Mouse (Mus musculus): ENCODE measurements around the gene Hspbap1. TPM values are rescaled to one million over a fixed set of nuclear protein-coding genes. Genes with fewer than 3 reads are reported as not detected.

Gene Hspbap1
- total and polyA plus RNA-seq, 3 experiments: 13.6 to 15.9 (median 15.3) TPM

- Histone ChIP-seq H3K27ac (ENCODE audit: insufficient read depth, low read depth) (no peak overlapping the region), H3K79me2 (replicated peaks; ENCODE audit: control insufficient read depth, extremely low read depth, insufficient read depth, poor library complexity, severe bottlenecking) (no peaks in the 10 kb centered on the region; the same call in none of the 2 replicates), H3K36me3 (replicated peaks in 1 of 2; ENCODE audit: control insufficient read depth in 1 of 2, insufficient read depth in 1 of 2, low read length in 1 of 2) (peaks cover 0 to 1% of the 10 kb centered on the region in 2 experiments), H3K27me3 (replicated peaks) (no peaks in the 10 kb centered on the region), H3K4me1 (ENCODE audit: control insufficient read depth in 1 of 2, insufficient read depth in 2 of 2) (peaks cover 8 to 22% of the 10 kb centered on the region in 2 experiments), H3K4me3 (replicated peaks in 1 of 3; ENCODE audit: low read depth in 2 of 3, low read length in 2 of 3, poor library complexity in 1 of 3) (no peak overlapping the region), H3K4me2 (ENCODE audit: insufficient read depth, low read depth, poor library complexity, severe bottlenecking) (no peak overlapping the region), H3K9me3 (replicated peaks; ENCODE audit: low read length) (no peaks in the 10 kb centered on the region), H3K9ac (ENCODE audit: insufficient read depth, low read depth) (no peak overlapping the region)
- TF ChIP-seq KAT2A (IDR thresholded peaks at IDR 0.05; ENCODE audit: insufficient replicate concordance, low read length) (no peak), GABPA (IDR thresholded peaks at IDR 0.05; ENCODE audit: insufficient replicate concordance, low read depth, low read length) (no peak), ZC3H11A (IDR thresholded peaks at IDR 0.05; ENCODE audit: low read depth, low read length) (no peak), E2F4 (IDR thresholded peaks at IDR 0.05; ENCODE audit: insufficient replicate concordance, low read depth, low read length) (no peak), NELFE (IDR thresholded peaks at IDR 0.05; ENCODE audit: low read depth, low read length) (no peak), MAZ (IDR thresholded peaks at IDR 0.05; ENCODE audit: low read depth, low read length) (no peak), MAX (IDR thresholded peaks at IDR 0.05; ENCODE audit: low read length) (no peak), ETS1 (conservative IDR thresholded peaks at IDR 0.05; ENCODE audit: low read depth, low read length) (no peak), NRF1 (IDR thresholded peaks at IDR 0.05; ENCODE audit: low read depth, low read length) (no peak)
- dilution Hi-C loops (cut with MboI; ENCODE audit: extremely low pct_ligation_motif_present, extremely low pct_unique_long_range_greater_than_20kb, low sequenced_read_pairs) (no loop called here), in situ Hi-C loops (cut with MboI; ENCODE audit: low pct_ligation_motif_present, low pct_unique_long_range_greater_than_20kb, low sequenced_read_pairs) (no loop called here)
- DNase-seq (ENCODE audit: extremely low read depth): no peak
Measured at GRCm38 (mm10) chr16:35759401-35759800, 10.8 kb upstream of the Hspbap1 start.

DNA sequence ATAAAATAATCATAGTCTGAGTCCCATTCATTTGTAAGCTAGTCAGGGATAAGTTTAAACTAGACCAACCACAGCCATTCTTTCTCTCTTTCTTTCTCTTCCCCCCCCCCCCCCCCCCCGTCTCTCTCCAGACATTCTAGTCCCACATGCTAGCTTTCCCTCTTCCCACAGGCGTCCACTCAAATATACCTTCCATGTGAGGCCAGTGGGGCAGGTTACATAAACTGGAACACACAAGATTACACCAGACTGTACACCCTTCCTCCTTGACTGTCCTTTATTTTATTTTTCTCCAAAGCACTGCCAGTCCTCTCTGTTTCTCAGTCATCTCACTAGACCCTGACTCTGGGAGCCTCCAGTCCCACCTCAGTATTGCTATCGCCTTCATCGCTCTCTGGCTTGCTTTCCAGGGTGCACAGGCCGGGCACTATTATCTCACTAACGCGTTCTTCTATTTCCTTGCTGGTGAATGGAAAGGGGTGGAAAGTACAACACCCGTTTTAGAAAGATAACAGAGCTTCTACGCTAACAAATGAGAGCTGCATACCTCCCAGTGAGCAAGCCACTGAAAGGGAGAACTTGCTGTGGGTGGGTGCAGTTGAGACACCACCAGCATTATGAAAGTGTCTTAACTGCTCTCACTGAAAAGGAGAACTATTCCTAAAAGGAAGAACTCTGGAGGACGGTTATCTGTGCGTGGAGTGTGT lies 6.4 kb upstream of the Hspbap1 start:
- H3K4me3 ChIP-seq (replicated peaks in 1 of 3; ENCODE audit: low read depth in 2 of 3, low read length in 2 of 3, poor library complexity in 1 of 3): no peak overlapping the region
- H3K27ac ChIP-seq (ENCODE audit: insufficient read depth, low read depth): no peak overlapping the region
- H3K9ac ChIP-seq (ENCODE audit: insufficient read depth, low read depth): no peak overlapping the region
- no peak for DNase-seq (ENCODE audit: extremely low read depth)
- dilution Hi-C loops (cut with MboI; ENCODE audit: extremely low pct_ligation_motif_present, extremely low pct_unique_long_range_greater_than_20kb, low sequenced_read_pairs): no loop called here
- H3K27me3 ChIP-seq (replicated peaks): peaks cover 12% of the 10 kb centered on the region
- H3K36me3 ChIP-seq (replicated peaks in 1 of 2; ENCODE audit: control insufficient read depth in 1 of 2, insufficient read depth in 1 of 2, low read length in 1 of 2): no peaks in the 10 kb centered on the region
- peaks cover 15 to 45% of the 10 kb centered on the region in 2 experiments for H3K4me1 ChIP-seq (ENCODE audit: control insufficient read depth in 1 of 2, insufficient read depth in 2 of 2)
- TF ChIP-seq GABPA (IDR thresholded peaks at IDR 0.05; ENCODE audit: insufficient replicate concordance, low read depth, low read length) (no peak), MXI1 (IDR thresholded peaks at IDR 0.05; ENCODE audit: low read depth, low read length) (no peak), NELFE (IDR thresholded peaks at IDR 0.05; ENCODE audit: low read depth, low read length) (no peak), CHD2 (IDR thresholded peaks at IDR 0.05; ENCODE audit: low read length) (no peak), HCFC1 (IDR thresholded peaks at IDR 0.05; ENCODE audit: low read depth, low read length) (no peak), EP300 (IDR thresholded peaks at IDR 0.05; ENCODE audit: low read length) (no peak), RAD21 (IDR thresholded peaks at IDR 0.05; ENCODE audit: low read depth, low read length) (no peak), JUND (conservative IDR thresholded peaks at IDR 0.05; ENCODE audit: low read depth, low read length) (no peak), POLR2A (IDR thresholded peaks at IDR 0.05; ENCODE audit: low read depth, low read length) (no peak)
- H3K4me2 ChIP-seq (ENCODE audit: insufficient read depth, low read depth, poor library complexity, severe bottlenecking): no peak overlapping the region
- in situ Hi-C loops (cut with MboI; ENCODE audit: low pct_ligation_motif_present, low pct_unique_long_range_greater_than_20kb, low sequenced_read_pairs): no loop called here
- H3K79me2 ChIP-seq (replicated peaks; ENCODE audit: control insufficient read depth, extremely low read depth, insufficient read depth, poor library complexity, severe bottlenecking): peaks cover 3% of the 10 kb centered on the region
- H3K9me3 ChIP-seq (replicated peaks; ENCODE audit: low read length): no peaks in the 10 kb centered on the region

All from CH12.LX (cell line).